Mouse (Mus musculus) cerebellum, adult 8-10 months (tissue): Measurements from ENCODE around the gene Acox1.

Source experiments
- DNase-seq: peaks from one replicate; pipeline ENCODE4 v3.0.0; 2022

Gene Acox1

DNA sequence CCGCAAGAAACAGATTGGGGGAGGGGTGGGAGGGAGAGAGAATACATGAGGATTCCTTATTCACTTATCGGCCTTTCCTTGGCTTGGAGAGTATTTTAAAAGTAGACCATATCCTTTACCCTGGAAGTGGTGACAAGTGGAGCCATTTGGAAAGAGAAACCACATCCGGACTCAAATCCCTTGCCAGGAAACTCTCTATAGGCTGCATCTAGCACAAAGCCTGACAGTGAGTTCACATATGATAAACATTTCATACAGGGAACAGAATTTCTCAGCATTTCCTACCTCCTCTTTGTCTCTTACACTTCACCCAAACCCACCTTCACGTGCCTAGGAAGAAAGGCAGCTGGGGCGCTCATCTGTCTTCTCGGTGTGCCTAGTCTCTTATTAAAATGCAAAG lies 31.6 kb downstream of the Acox1 start:
- no peak for DNase-seq

DNA sequence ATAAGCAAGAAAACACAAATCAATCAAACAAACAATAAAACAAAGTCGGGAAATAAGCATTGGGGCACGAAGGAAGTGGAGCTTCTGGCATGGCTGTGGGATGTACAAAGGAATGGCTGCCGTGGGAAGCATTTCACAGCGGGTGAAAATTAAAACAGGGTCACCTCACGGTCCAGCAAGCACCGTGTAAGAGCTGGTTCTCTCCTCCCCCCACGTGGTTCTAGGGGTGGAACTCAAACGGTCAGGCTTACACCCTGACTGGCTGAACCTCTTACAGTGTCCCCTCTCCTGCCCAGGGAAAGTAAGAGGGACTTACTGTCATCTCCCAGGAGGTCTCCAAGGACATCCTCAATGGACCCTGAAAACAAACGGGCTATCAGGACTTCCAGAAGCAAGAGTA lies 35.8 kb downstream of the Acox1 start:
- no peak for DNase-seq

DNA sequence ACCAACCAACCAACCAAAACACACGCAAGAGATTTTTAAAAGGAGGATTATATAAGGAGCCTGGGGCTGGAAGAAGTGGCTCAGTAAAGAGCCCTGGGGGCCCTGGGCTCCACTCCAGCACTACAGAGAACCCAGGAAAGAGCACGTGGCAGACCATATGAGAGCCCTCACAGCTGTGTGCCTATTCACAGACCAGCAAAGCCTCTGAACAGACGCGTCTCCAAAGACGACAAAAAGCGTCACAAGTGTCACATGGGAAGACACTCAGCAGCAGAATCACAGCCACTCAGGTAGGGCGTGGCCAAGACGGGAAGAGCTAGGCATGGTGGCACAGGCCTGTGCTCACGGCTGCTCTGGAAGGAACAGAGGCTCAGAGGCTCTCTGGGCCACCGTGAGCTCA lies 36.7 kb downstream of the Acox1 start:
- DNase-seq: no peak

DNA sequence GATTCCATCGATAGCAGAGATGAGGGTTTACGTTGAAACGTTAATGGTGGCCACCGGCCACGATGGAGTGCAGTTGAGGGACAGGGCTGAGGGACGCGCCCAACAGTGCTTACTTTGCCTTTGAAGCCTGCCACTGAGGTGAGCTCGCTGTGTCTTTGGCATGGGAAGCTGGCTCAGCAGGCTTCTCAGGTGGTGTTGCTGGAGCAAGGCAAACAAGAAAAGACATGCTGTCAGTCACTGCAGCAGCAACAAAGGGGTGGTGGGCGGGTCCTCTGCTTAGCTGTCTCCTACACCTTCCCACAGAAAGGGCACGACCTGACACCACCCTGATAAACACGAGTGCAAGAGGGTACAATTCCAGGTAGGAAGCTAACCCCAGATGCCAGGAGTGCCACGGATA lies 37.5 kb downstream of the Acox1 start:
- DNase-seq: no peak

DNA sequence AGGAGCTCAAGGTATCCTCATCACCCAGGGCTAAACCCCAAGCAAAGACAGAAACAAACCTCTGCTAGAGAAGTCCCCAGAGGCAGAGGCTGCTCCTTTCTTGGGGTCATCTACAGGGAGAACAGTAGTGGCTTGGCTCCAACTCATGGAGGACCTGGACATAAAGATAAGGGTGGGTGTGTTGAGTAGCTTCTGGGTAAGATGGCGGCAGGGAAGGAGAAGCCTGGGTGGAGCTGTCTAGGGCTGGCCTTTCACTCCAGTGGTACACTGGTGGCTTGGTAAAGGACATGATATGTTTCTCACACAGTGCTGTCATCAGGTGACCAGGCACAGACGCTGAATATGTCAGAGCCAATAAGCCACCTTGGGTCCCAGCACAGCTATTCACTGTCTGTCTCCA lies 47.9 kb downstream of the Acox1 start:
- no peak for DNase-seq

DNA sequence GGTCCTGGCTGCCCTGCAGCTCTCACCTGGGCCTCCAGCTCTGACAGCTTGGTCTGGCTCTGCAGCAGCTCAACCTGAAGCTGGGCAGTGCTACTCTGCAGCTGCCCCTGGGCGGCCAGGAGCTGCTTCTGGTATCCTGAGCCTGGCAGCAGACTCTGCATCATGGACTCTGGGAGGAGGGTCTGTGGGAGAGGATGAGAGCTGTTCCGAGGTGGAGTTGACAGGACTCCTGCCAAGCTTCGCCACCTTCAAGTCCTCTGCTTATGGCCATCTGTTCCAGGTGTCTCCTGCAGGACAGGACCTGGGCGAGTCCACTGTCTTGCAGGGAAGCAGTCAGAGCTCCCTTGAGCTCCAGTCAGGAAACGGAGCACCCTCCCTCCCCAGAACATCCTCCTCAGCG lies 49.5 kb downstream of the Acox1 start:
- DNase-seq: peak; percentile 60

DNA sequence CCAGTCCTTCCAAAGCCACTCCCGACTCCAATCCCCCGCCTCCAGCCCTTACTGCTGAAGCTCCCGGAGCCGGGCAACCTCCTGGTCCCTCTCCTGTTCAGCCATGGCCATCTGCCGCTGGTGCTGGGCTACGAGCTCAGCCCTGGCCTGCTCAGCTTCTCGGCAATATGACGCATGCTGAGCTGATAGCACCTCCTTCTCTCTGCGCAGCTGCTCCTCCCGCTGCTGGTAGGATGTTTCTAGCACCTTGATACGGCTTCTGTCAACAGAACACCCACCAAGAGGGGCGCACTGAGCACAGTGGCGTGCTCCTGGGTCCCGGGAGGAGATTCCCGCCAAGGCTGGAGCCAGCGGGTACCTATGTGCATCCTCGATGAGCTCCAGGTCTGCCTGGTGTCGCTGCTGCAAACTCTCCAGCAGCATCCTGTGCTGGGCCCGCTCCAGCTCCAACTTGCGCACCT lies 50.1 kb downstream of the Acox1 start:
- peak; percentile 76 for DNase-seq

DNA sequence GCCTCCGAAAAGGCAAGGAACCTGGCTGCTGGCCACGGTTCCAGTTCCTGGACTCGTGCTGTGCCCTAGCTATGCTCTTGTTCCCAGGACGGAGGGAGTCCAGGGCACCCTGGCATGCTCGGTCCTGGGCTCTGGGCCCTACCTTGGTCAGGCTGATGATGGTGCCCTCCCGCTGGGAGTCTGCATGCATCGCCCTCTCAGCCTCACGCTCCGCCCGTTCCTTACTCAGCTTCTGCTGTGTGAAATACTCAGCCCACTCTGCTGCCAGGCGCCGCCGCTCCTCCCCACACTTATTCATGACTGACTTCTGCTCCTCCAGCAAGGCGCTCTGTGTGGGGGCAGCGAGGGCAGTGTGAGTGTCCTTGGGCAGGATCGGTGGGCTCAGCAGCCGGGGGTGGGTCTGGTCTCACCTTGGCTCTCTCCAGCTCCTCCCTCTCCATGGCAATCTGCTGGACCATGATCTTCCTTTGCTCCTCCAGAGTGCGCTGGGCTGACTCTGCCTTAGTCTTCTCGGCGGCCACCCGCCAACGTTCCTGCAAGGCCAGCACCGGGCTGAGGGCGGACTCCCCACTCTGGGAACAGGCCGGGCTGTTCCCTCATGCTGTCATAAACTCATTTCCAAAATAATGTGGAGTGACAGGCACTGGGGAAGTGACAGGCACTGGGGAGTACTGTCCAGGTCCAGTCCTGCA lies 52.4 kb downstream of the Acox1 start:
- peak; percentile 65 for DNase-seq

DNA sequence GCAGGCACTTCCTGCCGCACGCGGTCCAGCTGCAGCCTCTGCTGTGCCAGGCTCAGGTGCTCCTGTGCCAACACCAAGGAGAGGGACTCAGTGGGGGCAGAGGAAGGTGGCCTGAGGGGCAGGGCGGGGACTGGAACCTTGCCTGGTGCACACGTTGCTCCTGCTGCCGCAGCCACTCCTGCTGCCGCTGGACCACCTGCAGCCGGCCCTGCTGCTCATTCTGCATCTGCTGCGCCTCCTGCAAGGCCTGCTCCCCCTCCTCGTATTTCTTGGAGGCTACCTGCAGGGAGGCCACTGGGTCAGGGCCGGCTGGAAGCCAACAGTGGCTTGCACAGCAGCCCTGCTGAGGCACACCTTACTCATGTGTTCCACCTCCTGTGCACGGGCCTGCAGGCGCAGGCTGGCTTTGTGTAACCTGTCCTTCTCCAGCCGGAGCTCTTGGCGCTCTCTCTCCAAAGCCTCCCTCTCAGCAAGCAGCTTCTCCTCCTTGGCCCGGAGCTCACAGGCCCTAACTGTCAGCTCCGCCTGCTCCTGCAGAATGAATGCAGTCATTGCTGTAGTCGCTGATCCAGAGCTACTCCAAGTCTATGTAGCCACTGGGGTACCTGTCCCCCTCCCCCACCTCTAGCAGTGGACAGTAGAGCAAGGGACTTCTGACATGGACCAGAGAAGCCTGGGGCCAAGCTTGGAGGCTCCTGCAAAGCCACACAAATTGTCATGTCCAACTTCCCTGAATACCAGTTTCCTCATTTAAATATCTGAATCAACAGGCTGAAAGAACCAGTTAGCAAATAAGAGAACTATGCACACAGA lies 53.2 kb downstream of the Acox1 start:
- peak; percentile 60 for DNase-seq

DNA sequence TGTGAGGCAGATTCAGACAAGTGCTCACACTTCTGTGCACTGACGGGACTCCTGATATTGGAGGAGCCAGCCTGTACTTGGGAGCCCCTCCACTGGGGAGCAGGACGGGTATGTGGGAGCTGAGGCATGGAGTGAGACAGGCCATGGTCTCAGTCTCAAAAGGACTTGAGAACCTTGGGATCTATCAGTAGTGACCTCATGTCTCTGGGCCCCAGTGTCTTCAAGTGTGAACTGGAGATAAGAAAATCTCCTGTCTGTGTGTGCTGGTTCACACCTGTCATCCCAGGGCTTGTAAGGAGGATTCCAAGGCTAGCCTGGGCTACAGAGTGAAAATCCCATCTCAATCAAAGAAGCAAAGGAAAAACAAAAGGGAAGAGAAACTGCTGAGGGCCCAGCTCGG lies 55.4 kb downstream of the Acox1 start:
- no peak for DNase-seq

DNA sequence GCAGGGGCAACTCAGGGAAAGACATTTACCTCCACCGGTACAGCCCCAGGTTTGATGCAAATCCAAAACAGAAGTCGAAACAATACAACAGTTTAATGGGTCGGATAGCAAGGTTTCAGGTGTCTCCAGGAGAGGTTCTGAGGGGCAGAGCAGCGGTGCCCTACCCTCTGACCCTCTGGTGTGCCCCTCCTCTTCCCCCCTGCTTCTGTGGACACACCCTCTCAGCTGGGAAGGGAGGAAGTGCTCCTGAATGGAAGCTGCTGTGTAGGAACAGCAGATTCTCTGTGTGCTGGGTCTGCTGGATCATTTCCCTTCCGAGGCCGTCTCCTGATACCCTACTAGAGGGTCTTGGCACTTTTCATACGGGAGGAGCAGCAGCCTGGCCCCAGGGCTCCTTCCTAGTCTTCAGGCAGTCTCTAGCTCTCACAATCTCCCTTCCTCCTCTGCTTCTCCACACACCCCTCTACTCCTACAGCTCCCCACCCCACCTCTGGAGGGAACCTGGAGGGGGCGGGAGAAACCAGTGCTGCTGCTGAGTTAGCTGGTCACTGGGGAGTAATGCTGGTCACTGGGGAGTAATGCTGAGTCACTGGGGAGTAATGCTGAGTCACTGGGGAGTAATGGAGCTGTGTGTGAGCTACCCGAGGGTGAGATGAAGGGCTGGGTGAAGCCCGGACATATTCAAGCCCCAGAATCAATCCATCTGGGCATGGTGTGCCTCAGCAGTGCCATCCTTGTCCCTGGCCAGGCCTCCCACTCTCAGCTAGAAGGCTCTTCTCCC lies 56.4 kb downstream of the Acox1 start:
- DNase-seq: no peak

DNA sequence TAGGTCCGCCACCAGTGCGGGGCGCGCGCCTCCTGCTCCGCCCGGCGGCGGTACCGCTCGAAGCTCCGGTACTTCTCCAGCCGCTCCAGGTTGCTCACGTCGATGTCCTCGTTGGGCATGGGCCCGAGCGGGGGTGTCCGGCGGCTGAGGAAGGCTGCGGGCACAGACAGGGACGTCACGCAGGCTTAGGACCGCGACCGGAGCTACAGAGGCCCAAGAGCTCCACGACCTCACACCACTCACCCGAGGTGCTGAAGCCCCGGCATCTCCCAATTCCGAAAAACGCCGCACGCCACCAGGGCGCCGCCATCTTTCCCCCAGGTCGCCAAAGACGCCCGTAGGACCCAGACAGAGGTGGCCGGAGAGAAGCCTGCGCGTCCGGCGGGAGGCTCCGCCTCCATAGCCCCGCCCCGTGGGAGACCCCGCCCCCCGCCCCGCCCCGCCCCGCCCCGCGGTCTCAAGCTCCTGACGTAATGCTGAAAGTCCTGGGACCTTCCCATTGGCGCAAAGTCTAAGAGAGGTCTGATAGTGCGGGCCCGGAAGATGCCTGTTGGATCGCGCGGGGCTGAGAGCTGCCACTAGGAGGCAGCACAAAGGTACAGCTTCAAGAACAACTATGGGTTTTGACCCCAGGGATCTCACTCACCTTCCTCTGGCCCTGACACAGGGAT lies 60.2 kb downstream of the Acox1 start, which contains the start of gene Mrpl38:
Gene Mrpl38, minus strand, starts transcription at position 401 of the 671 bp plus-strand sequence.
- DNase-seq: peak; percentile 84

DNA sequence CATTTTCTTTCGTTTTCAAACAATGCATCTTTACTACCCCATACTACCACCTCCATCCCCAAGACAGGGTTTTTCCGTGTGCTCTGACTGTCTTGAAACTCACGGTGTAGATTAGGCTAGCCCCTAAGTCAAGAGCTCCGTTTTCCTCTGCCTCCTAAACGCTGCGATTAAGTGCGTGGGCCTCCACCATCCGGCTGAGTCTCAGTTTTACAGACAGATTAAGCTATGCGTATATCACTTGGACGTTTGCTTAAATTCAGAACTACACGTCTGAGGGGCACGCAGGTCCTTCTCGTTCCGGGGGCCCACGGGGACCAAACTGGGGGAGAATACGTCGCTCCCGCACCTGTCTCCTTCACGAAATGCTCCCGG lies 60.8 kb downstream of the Acox1 start:
- DNase-seq: no peak

DNA sequence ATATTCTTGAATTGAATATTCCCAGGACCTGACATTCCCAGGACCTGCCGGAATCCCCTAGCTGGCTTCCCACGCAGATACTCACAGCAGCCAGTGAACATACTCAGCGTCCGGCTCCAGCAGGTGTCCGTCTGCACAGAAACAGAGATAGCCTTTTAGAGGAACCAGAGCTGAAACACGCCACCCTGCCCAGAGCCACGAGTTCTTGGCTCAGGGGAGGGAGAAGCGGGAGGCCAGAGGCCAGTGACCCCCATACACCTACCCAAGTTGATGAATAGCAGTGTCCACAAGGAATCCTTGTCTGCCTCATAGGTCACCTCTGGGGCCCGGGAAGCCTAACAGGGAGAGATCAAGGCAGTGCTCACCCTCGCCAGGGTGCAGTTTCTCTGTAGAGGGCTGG lies 64.7 kb downstream of the Acox1 start:
- DNase-seq: no peak

DNA sequence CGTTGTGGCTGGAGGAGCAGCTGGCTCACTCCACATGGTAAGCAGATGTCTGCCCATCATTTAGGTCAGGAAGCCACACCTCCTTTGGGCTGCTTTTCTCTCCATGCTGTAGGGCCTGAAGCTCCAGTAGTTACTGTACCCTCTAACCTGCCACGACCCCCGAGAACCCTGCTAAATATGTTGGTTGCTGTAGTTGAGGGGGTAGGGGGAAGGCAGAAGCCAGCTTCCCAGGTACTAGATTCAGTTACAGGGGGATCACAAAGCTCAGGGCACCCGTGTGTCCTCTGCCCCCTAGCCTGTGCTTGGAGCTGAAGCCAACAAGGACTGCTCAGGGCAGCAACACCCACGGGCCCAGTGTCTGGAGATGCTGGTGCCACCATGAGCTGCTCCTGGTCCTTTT lies 65.3 kb downstream of the Acox1 start:
- no peak for DNase-seq

DNA sequence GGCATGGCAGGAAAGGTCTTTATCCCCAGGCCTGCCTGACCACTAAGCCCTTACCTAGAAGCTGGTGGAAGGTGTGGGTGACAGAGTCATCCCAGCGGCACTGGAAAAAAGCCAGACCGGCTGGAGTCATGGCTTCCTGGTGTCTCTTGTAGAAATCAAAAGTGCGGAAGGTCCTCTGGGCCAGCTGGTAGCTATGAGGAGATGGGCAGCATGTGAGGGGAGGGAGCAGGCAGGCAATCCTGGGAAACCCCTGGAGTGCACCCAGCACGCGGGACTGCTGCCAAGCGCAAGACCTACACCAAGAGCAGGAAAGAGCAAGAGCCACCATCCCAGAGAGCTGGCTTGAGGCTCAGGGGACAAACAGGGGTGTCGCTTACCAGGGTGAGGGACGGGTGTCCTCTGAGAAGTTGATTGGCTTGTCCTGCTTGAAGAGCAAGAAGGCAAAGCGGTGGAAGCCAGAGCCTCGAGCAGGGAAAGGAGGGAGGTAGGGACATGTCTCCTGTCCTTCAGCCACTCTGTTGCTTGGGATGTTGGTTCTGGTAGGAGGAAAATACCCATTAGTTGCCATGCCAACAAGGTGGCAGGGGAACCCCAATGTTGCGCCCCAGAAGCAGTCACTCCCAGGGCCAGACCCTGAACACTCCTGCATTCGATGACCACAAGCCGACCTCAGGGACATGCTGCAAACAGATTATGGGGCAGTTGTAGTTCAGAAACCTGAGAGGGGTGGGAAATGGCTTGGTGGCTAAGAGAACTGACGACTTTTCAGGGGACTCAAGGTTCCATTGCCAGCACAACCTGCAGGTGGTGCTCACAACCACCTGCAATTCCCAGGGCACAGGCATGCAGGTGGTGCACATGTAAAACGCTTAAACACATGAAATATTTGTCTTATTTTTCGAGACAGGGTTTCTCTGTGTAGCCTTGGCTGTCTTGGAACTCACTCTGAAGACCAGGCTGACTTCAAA lies 66.2 kb downstream of the Acox1 start:
- peak; percentile 38 for DNase-seq

DNA sequence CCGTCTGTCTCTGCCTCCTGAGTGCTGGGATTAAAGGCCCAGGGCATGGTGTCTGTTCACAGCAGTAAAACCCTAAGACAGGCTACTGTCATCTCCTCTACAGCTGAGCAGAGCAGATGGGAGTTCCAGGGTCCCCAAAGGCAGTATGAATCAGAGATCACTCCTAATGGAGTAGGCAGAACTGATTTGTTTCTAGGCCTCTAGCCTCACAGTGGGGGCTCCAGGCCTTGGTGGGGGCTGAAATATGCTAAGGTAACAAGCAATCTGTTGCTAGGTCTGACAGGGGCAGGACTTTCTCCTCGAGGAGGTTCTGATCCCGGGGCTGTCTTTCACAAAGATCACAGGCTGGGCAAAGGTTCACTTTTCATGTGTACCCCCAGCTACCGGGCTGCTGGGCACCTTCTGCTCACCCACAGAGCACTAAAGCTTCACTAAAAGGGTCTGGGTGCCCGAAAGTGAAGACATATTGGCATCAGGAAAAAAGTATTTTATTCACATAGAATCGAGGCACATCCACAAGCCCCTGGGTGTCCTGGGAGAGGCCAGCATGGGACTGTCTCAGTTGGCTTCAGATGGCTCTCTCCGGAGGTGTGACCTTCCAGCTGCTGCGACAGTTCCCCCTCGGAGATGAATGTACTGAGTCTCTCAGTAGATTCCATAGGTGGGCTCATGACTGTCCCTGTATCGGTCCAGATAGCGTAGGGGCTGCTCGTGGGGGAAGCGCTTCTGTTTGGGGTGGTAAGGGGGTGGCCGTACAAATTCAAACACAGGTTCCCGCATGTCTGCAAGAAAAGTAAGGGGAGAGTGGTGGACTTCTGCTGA lies 67.3 kb downstream of the Acox1 start:
- peak; percentile 27 for DNase-seq

DNA sequence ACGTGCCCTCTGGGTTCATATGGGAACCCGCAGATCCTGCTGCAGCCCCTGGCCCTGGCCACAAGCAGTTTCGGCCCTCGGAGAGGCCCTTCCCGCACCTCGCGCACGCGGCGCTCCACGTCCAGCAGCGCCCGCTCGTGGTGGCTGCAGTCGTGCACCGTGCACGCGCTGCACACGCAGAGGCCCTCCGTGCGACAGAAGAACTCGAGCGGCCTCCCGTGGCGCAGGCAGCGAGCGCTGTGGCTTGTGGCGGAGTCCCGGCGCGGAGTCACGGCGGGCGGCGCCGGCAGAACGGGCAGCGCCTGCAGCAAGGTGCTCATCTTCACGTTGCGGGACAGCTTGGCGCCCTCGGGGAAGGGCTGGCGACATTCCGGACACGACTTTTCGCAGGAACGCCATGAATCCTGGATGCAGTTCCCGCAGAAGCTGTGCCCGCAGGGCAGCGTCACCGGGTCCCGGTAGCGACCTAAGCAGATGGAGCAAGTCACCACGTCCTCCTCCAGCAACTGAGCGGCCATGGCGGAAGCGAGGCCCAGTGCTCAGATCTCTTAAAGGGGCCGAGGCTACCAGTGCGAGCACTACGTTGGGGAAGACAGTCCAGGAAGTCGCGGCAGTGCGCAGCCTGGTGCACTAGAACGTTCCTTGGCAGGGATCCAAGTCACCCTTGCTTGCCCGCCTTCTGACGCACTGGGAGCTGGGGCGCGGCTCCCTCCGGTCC lies 68.2 kb downstream of the Acox1 start, which contains the start of gene Trim65:
Gene Trim65, minus strand, starts transcription at position 641 of the 718 bp plus-strand sequence.
- DNase-seq: peak; percentile 79

DNA sequence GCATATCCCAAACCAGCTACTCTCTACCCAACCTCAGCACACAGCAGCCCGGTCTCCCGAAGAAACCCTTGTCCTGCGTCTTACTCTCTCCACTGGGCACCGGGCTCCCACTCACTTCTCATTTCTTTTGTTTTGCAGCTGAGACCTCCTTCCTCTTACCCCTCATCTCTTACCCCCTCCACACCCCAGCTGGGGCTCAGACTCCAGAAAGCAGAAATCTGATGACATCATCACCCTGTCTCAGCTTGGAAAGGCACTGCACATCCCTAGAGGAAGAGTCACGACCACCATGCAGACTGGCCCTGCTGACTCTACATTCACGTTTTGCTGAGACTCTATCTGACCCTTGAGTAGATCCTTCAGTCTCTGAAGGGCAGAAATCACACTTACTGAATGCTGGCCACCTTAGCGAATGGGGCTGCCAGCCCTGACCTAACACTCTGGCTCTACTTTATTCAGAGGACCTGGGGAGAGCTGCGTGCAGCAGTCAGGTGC lies 68.8 kb downstream of the Acox1 start:
- DNase-seq: no peak
